Mouse (Mus musculus): ENCODE measurements at regions not wholly inside any gene's neighbourhood (a gene's known extent, or its start where the extent isn't known, plus 50 kb on each side); places are given as distances from the start of the nearest gene placed in this dataset.

DNA sequence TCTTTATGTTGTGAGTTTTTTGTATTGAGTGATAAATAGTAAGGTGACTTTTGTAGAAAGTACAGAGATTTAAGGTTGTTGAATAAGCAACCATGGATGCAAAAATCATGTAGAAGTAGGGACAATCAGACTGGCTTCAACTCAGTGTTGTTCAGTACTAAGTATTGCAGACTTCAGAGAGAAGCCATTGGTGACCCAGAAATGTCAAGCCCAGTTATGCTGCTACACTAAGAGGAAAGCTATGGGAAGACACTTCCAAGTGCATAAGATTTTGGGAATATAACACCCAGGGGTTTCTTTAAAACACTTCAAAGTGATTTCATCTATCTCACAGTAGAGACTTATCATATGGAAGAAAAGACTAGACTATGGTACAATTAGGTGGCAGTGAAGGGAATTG is 154.8 kb upstream of the Tle4 start:
- no peak for DNase-seq

DNA sequence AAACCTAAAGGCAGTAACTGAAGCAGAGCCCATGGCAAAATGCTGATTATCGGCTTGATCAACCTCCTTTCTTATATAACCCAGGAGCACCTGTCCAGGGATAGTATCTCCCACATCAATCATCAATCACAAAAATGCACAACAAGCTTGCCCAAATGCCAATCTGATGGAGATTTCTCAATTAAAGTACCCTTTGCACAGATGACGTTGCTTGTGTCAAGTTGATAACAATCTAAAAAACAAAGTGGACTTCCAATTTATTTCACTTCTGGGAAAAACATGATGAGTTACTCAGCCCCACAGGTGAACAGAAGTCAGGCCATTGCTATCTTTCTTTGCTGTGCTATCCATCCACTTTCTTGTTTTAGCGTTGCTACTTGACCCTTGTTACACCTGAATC is 144.5 kb upstream of the Tle4 start:
- no peak for DNase-seq

DNA sequence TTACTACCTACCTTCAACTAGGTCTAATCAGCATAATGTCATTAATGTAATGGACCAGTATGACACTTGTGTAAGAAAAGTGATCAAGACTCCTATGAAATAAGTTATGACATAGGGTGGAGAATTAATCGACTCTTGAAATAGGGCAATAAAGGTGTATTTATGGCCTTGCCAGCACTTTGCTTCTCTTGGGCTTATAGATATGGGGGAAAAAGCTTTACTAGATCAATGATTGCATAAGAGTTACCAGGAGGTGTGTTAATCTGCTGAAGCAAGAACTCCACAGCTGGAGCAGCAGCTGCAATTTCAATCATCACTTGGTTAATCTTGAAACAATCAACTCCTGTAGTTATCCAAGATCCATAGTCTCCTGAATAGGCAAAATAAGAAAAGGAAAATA is 143.1 kb upstream of the Tle4 start:
- DNase-seq: no peak

DNA sequence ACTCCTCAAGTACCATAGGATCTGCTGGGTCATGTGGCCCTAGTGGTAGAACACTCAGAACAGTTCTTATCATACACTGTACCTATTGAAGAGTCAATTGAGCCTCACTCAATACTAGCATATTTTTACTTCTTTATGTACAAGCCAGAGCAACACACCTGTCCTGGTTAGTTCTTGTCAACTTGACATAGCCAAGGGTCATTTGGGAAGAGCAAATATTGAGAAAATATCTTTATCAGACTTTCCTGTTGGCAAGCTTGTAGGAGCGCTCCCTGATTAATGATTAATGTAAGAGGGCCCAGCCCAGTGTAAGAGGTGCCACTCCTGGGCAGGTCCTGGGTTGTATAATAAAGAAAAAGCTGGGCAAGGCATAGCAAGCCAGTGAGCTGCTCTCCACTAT is 142.3 kb upstream of the Tle4 start:
- DNase-seq: peak; percentile 63 to 76

DNA sequence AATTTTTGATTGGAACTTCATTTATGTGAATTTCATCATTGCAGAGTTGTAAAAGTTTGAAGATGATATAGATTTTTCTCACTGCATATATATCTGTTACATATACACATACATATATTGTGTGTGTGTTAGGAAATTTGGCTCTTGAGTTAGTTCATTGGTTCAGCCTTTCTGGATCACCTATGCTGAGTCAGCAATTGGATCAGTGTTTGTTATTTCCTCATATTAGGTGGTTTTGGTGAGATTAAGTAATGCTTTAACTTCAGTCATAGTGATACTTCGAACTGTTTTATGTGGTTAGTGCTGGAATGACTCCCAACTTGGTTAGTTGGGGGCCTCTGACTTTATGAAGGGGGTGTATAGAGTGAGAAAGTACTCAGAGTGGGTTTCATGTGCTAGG is 138.7 kb upstream of the Tle4 start:
- DNase-seq: no peak

DNA sequence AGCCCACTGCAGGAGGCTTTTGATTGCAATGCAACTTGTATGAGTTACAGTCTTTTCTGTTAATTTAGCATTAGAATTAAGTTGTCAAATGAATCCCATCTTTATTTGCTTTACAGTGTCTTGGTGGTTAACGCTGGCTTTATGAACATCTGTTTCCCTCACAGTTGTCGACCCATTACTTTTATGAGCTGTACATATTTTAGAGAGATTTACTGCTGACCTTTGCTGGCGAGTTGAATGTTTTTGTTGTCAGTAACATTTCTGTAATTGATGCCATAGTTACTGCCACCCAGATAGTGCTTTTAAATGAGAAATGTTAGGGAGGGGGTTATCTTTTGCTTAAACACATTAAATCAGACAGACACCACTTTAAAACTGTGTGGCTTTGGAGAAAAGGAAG is 127.5 kb upstream of the Tle4 start:
- DNase-seq: no peak

DNA sequence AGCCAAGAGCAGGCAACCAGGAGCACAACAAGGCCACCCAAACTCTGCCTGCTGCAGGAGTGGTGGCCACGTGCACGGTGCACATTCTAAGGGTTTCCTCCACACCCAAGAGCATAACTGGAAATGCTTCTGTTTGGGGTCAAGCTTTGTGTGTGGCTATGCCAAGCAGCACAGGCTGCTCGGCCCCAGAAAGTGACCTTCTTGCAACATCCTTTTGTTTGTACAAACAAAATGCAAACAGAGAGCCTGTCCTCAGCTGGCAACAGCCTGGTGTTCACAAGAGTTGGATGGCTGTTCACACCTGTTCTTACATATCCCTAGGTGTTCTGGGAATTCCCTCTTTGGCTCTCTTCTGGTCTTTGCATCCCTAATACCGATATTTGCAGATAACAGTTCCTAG is 126.8 kb upstream of the Tle4 start:
- peak in 1 of 2 experiments; percentile 1 for DNase-seq

DNA sequence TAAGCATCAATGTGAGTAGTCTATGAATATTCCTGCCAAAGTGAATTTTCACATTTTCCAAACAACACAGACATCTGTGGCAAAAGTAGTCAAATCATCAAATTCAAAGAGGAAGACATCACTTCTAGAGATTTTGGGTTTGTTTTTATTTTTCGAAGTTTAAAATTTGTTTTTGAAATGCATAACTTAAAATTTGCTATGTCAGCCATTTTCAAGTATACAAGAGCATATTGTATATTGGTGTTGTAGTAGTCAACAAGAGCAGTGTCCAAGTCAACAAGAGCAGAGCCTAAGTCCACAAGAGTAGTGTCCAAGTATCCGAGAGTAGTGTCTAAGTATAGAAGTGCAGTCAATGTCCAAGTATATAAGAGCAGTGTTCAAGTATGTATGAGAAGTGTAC is 107.9 kb upstream of the Tle4 start:
- no peak for DNase-seq

DNA sequence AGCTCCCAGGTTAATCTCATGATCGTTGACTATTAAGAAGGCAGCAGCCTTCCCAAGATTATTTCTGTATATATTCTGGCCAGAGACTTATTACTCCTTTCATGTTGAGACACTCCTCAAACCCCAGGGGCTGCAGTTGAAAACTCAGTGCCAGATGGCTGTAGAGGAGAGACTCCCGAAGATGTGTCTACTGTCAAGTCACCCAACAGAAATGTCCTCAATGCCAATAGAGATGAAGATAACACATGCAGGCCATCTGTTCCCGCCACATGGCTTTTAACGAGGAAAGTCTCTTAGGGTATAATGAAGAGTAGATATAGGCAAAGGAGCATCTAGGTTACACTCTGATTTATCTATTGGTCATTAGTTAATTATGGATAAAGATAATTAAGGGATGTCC is 103.3 kb upstream of the Tle4 start:
- DNase-seq: no peak

DNA sequence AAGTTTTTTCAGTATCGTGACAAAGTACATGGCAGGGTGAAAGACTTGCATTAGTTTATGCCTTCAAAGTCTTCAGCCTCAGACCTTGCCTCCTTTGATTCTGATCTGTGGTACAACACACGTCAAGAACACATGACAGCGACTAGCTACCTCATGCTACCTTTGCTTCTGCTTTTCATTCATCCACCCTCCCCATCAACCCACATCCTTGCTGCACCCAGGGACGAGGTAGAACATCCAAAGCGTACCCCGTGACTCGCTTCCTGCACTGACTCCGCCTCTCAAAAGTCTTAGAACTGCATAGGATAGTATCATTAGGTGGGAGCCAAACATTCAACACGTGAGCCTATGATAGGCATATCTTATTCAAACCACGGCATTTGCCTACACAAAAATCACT is 97.5 kb upstream of the Tle4 start:
- no peak for DNase-seq

DNA sequence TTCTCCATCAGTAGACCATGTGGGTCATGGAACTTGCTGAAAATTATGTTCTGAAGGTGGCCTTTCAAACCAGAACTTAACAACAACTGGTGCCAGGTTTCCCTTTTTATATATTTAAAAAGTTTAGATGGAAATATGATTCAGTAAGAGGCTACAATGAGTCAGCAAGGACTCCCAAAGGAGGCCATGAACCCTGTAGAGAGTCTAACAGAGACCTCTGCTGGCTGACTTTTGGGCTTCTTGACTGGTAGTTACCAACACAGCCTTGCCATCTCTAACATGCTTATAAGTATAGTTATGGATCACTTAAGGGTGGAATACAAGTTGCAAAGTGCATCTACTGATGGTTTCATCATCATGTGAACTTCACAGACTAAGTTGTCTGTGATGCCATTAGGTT is 94.3 kb upstream of the Tle4 start:
- DNase-seq: peak in 1 of 2 experiments; percentile 53

DNA sequence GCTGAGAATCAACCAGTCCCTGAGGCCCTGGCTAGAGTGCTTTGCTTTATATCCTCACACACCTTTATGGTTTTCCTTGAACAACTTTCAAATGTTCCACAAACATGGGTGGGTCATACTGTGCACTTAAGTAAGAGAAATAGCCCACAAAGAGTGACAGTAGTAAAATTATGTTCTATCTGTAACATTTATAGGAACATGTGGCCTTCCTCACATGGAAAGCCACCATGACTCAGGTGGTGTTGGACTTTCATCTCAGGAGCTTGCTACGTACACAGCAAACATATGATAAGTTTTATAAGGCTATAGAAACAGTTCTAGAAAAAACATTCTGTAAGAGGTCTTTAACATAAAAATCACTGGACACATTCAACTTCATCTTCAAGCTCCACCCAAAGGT is 87.8 kb upstream of the Tle4 start:
- DNase-seq: no peak

DNA sequence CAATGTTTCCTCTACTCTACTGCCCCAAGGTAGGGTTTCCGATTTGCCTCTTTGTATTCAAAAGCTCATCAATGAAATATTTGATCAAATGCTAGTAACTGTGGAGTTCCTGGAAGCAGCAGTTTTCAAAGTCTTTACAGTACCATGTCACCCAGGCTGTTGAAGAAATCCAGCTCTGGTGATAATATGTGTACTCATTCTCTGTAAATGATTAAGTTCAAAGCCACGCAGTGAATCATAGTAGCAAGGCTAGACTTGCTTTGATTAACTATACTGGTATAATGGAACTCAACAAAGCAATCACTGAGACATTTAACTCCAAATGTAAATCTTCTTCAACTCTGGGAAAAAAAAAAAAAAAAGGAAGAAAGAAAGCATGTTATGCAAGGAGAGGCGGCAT is 86.8 kb upstream of the Tle4 start:
- no peak for DNase-seq

DNA sequence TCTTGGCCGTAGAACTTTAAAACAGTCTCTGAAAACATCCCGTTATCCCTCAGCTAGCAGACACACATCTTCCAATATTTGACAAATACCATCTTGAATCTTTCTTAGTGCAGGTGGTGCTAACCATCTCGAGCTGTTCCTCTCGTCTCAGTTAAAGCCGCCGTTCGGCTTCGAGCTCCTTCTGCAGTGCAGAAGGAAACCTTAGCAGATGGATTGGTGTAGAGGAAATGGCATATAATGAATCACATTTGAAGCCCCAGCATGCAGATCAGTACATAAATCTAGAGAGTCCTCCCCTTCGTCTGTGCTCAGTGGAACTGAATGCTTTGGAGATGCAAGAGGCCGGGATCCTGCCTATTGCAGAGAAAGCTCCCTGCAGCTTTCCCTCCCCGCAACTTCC is 83.5 kb upstream of the Tle4 start:
- no peak for DNase-seq

DNA sequence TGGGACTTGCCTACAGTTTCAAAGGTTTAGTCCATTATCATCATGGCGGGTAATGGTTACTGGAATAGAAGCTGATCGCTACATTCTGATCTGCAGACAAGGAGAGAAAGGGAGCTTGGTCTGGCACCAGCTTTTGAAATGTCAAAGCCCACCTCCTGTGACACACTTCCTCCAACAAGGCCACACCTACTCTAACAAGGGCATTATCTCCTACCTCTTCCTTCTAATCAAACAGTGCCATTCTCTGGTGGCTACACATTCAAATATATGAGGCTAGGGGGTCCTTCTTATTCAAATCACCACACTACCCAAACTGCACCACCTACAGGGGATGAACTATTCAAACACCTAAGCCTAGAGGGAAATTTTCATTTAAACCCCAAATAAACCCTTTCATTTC is 81.9 kb upstream of the Tle4 start:
- DNase-seq: no peak

DNA sequence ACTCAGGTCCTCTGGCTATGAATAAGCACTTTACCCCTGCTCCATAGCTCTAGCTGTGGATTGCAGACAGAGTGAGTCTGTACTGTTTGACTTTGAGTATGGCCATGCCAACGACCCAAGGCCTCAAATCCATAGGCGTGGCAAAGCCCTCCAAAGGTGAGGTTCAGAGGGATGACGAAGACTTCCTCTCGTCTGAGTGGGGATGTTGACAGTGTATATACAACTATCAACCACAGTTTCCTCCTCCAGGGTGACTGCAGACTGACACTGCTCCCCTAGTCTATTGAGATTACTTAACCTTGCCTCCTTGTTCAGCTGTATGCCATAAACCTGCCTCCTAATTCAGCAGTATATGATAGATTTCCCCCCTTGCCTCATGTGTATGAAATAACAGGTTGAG is 80.7 kb upstream of the Tle4 start:
- DNase-seq: no peak

DNA sequence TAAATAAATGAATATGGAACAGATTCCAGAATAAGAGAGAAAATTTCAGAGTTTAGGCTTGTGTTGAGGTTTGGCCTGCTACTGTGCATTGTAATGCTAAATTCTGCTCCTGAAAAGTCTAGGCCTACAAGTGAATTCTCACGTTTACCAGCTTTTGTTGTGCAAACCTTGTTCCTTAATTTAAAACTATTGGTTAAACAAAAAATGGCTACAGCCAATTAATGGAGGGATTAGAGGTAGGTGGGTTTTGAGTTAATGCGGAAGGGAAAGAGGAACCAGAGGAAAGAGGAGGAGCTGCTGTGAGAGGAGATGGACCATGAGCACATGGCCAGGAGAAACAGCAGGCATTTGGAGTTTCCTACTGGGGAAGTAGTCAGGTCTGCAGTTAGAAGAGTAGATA is 79.1 kb upstream of the Tle4 start:
- DNase-seq: no peak

DNA sequence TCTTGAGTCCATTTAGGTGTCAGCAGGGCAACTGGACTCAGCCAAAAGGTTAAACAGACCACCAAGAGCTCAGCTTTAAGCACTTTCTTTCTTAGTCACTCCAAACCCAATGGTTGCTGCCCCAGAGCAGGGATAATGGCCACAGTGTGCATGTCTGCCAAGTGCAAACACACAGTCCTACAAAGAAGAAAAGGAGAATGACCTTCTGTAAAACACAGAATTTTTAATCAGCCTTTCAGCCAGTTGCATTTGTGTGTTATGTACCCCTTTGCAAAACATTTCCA is 72.9 kb upstream of the Tle4 start:
- no peak for DNase-seq

DNA sequence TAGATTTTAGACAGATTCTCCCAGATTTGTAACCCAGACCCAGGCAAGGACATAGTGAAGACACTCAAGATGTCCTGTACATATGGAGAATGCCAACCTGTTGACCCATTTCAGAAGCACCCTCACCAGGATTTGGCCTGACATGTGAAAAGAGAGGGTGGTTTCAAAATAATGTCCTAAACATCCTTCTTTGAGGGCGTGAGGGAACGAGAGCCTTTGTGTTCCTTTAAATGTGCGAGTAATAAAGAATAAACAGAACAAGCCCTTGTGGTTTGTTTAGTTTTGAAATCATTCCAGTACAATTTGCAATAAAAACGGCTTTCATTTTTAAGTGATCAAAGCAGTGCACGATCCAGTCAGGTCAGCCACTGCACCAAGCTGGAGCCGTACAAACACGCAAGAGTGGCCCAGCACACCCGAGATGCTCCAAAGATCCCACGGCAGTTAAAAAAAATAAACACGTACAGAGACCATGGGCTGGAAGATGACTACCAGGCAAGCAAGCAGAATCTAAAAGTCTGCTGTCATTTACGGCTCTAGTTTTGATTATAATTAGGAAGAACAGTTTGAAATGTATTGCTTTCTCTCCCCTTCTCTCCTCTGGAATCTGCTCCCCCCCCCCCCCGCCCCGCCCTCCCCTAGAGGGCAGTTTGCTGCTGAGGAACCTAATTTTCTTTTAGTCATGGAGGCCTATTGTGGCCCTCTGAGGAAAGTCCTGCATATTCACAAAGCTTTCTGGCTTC is 72.4 kb upstream of the Tle4 start:
- peak in 1 of 2 experiments; percentile 5 for DNase-seq

DNA sequence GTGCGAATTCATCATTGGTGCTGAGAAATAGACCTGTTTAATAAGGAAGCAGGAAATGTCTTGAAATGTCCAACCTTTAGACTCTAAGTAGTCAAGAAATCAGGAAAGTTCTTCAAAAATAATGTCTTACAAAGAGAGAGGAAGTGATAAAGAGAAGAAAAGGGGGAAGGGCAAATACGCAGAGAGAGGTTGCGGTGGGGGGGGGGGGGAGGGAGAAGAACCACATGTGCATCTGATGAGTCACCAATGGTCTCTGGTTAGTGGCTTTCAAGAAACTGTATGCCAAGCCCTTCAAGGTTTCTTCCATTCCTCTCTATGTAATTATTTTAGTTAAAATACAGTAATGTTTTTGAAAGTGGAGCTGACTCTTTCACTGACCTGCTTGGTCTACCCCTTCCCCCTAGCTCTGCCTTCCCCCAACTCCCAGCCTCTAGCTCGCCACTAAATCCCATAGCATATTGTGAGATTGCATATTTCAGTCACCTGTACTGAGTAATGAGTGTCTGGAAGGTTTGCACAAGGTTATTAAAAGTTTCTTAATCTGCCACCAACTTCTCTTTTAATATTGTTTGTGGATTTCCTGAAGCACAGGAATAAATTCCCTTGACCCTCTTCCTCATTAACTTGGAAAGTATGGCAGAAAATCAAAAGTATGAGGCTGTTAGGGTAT is 70.8 kb upstream of the Tle4 start:
- DNase-seq: no peak

DNA sequence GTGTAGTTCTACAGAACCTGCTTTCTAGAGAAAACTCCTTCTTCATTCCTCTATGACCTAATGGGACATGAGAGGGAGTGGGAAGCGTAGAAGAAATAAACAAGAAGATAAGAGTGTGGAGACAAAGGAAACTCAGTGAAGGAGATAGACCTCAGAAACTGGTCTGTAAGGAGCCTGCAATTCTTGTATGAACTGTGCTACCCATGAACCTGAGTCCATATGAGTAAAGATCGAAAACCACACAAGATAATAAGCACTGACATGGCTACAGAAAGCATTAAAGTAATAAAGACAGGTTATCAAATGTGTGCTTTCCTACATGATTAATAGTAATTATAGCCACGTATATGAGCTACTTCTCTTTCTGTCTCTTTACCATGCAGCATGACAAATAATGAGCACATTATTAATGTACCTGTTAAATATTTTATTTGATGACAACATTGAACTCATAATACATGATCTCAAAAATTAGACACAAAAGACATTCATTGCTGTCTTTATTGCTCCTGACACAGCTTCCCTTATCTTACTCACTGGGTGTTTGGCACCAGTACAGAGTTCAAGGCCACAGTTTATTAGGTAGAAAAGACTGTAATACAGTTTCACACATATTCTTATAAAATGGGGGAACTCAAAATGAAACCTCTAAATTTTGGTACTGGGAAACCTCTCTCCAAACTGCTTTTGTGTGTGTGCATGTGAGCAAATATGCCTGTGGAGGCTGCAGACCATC is 67.0 kb upstream of the Tle4 start:
- DNase-seq: no peak

DNA sequence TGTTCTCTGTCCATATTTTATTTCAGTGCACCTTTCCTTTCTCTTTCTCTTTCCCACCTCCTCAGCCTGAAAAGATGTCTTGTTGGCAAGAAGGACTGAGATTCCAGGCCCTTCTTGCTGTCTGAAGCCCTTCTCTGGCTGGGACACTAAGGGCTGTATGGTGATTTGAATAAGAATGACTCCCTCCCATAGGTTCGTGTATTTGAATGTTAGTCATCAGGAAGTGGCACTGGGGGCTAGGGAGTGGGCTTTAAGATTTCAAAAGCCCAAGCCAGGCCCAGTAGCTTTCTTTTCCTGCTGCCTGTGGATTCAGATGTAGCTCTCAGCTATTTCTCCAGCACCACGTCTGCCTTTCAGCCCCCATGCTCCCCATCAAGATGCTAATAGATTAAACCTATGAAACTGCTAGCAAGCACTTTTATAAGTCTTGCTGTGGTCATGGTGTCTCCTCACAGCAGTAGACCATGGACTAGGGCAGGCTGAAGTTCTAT is 66.3 kb upstream of the Tle4 start:
- no peak for DNase-seq

DNA sequence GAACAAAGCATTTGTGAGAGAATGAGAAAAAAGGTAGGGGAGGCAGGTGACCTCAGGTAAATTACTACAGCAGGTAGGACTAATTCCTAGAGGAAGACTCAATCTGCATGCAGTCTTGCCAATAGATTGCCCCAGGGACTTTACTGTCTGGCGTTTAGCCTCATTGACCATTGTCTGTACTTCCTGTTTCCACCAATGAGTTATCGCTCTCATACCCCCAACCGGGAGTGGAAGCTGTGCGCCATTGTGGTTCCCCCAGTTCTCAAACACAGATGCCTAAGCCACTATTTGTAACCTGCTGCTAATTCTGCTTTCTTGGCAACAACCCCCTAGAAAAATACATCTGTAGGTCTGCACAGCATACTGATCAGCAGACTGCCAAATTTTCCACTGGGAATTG is 65.5 kb upstream of the Tle4 start:
- no peak for DNase-seq

DNA sequence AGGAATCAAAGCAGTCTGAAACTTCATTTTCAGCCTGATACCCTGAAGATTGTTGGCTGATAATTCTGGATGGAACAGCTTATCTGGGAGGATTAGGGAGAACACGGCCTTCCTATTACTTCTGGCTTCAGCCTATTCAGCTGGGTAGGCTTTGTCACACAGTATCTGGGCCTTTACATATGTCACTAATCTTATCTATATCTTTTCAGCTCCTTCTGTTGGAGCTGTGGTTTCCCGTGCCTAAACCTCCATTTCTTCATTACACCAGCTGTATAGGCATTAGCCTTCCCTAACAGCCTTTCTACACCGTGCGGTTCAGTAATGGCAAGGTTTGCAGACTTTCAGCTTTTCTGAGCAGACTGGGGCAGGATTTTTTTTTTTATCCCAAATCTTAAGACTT is 61.9 kb upstream of the Tle4 start:
- no peak for DNase-seq

All from lung, adult 18-20 months (tissue).